Mouse (Mus musculus) urinary bladder, postnatal 14 days (tissue): ENCODE results near the gene Desi1.
"Not testable (repeated sequence)": the region's sequence is repeated elsewhere in the genome, so short reads cannot be mapped to it uniquely, and the experiment has no call there.

Experiments
- DNase-seq: peaks from one replicate; pipeline ENCODE4 v3.0.0; 2021; ENCODE audit warnings: low spot score

Gene Desi1

DNA sequence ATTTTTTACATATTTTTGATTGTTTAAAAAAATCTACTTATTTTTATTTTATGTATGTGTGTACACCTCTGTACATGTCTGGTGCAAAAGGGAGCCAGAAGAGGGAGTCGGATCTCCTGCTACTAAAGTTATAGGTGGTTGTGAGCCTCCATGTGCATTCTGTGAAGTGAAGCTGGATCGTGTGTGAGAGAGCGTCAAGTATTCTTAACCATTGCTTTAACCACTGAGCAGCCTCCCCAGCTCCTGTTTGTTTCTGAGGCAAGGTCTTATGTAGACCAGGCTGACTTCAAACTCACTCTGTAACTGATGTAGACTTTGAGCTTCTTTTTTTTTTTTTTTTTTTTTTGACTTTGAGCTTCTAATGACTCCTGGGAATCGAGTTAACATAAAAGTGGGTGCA, 16.2 kb downstream of the Desi1 start:
- DNase-seq: no peak

- DNase-seq: no peak
These were observed 16.8 kb downstream of the Desi1 start for GRCm38 (mm10) chr15:82016830-82017229.

DNA sequence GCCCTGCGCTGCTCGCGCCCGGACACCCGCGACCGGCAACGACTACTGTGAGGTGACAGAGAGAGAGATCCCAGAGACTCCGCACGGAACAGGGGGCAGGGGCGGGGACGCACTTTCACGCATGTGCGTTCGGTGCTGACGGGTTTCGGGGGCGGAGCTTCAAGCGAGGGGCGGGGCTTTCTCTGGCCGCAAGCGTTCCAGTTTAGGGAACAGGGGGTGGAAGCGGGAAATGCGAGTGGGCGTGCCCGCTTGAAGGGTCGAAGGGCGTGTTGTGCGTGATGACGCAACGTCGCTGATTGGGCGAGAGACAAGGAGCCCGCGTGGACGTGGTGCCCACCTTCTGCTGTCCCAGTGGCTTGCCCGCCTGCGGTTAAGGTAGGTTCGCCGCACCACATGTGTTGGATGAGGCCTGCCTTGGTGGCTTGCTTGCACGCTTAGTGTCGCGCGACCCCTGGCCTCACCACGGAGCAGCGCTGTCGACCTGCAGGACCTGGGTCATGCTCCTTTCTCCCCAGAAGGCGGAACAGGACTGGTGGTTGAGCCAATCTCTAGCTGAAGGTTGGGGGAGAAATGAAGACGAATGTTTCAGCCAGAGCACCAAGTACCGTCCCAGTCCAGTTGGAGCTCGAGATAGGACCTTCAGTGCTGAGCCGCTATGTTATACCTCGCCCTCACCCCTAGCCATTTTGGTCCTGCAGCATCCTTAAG, 17.4 kb downstream of the Desi1 start:
- peak; percentile 100 for DNase-seq

DNA sequence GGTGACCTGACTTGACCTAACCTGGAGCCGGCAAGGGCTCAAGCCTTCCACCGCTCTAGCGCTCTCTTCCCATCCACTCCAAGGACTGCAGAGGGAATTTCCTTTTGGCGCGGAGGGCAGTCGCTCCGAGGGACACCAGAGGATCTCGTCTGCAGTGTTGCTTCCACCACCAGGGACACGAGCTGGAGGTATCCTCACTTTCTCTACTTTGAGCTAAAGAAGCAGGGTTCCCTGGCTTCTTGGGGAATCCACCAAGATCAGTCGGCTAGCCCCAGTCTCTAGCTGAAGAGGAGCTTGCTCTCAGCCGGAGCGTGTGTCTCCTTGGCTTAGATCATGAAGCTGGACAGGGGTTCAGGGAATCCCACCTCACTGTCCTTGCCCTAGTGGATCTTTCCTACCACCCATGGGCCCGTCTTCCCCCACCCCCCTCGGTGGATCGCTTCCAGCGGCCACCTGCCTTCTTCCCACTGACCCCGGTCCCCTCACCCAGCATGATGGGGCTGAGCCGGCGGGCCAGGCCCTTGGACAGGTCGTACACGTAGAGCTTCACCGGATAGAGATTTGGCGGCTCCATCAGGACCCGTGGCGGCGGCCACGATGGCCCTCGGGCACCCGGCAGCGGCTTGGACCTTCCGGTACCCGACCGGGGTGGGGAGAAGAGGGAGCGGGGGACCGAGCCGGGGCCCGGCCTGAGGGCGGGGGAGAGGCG, 18.1 kb downstream of the Desi1 start:
- DNase-seq: peak; percentile 15

DNA sequence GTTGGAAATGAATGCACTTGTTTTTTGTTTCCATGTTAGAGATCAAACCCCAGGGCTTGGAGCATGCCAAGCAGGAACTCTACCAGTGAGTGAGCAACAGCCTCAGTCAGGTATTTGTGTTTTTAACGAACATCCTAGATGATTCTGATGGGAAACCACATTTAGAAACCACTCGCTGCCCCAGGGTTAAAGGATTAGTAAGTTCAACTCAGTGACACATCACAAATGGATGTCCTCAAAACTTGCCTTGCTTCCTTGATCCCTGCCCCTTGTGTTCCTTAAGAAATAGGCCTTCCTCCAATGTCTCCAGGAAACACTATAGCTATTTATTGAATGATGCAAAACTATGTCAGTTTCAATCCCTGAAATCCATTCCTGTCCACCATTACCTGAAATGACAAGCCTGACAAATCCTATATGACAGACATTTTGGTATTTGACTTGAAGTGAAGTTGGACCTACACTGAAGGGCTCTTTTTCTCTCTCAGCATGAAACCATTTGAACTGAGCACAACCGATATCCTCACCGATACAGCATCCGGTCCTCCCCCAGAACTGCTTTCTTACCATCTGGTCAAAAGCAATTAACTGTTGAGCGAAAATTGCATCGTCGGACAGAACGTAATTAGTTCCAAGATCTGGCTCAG, 18.8 kb downstream of the Desi1 start:
- no peak for DNase-seq

GRCm38 (mm10) chr15:82011947-82012346, 21.7 kb downstream of the Desi1 start:
- DNase-seq: no peak

DNA sequence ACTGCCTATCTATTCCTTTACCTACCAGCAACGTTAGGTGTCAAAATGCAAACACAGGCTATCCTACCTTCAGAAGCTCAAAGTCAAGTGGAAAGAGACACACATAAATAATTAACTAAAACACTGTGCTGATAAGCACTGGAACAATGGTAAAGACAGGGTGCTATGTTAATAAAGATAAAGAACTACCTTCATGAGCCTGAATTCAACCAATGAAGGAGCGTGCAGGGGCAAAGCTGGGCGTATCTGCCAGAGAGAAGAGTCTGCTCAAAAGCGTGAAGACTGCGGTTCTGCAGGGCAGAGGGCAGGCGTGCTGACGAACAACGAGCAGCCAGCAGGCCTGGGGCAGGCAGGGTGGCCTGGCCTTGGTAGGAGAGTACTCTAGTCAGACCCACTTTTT, 29.4 kb downstream of the Desi1 start:
- DNase-seq: no peak

DNA sequence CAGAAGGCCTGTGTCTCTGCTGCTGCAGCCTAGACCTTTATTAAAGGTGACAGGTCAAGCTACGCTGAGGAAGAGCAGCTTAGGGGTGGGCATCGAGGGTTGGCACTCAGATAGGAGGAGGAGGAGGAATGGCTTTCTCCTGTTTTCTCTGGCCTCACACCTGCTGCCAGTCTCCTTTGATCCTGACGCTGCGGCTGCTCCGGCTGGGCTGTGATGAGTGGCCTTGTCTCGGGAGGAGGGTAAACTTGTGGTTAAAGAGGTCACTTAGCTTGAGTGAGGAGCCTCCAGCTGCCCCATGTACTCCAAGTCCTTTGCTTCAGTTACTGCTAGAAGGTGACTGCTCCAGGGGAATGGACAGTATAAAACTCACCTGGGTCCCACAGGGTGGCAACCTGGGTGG, 39.7 kb downstream of the Desi1 start:
- no peak for DNase-seq

- DNase-seq: no peak
These were observed 43.1 kb downstream of the Desi1 start for GRCm38 (mm10) chr15:81990549-81990948.

- DNase-seq: peak; percentile 88
These were observed 44.1 kb downstream of the Desi1 start for GRCm38 (mm10) chr15:81989371-81990062.

DNA sequence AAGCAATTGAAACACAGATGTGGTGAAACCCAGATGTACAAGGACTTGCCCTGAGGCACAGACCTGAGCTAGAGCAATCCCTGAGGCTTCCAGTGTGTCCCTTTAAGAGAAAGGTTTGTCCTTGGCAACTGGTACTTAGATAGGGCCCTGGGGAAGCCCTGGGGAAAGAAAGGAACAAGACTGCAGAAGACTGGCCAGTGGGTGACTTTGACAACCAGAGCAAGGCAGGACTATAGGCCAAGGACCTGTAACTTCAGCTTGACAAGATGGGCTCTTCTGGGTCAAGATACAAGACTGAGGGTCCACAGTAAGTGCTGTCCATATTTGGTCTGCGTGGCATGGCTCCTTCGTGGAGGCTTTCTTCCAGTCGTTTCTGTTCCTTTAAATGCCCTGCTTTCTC, 46.0 kb downstream of the Desi1 start, which contains the start of gene Xrcc6:
Gene Xrcc6 (plus strand): TSS at position 190 of the 400 bp plus-strand sequence.
- no peak for DNase-seq

- DNase-seq: no peak
These were observed 48.1 kb downstream of the Desi1 start for GRCm38 (mm10) chr15:81985267-81986161.

DNA sequence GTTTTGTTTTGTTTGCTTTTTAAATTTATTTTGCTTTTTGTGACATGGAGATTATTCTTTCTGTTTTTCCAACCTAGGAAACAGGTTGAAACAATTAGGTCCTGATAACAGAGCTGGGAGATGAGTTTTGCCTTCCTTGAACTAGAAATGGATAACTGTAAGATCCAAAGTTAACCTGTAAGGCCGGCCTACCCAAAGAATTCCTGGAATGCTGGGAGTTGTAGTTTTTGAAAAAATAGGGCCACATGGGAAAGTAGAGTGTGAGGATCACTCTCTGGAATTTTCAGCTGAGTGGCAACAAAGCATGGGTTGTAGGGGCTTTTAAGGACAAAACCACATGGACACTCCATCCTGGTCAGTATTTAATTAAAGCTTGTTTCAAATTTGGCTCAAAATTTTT, 51.5 kb downstream of the Desi1 start:
- no peak for DNase-seq

GRCm38 (mm10) chr15:81980321-81980720, 53.3 kb downstream of the Desi1 start, which contains the start of gene 1700029P11Rik:
TSS of gene 1700029P11Rik (plus strand) at chr15:81980540.
- no peak for DNase-seq

GRCm38 (mm10) chr15:81975156-81975555, 58.5 kb downstream of the Desi1 start:
- DNase-seq: not testable (repeated sequence)

GRCm38 (mm10) chr15:81970498-81970897, 63.2 kb downstream of the Desi1 start:
- DNase-seq: not testable (repeated sequence)

DNA sequence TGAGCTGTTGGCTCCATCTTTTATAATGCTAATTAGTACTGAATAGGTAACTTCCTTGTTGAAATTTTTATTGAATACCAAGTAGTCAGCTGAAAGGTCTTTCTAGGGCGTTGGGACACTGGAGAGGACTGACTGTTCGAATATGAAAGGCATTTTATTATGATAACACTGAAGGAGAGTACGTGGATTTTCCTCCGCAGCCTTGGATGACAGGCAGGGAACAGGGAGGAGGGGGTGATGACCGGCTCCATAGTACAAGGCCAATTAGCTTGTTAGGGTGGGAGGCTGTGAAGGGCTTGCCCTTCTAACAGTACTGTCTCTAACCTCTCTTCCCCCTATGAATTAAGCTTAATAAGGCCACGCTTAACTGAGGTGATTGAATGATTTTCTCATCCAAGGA, 64.0 kb downstream of the Desi1 start:
- DNase-seq: not testable (repeated sequence)

DNA sequence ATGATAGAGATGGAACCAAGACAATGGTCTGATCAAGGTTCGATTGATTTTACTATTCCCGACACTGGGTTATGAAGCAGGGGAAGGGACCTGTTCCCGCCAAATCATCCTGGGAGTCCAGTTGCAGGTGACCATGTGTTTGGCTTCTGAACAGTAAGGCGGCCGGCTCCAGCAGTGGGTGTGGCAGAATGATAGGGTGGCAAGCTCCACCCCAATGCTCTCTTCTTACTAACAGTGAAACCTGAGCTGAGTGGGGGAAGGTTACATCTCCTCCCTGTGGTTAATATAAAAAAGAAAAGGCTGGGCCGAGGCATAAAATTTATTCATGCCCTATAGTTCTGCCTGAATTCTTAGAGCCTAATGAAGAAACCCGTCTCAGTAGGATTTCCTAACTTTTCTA, 64.5 kb downstream of the Desi1 start:
- no peak for DNase-seq

DNA sequence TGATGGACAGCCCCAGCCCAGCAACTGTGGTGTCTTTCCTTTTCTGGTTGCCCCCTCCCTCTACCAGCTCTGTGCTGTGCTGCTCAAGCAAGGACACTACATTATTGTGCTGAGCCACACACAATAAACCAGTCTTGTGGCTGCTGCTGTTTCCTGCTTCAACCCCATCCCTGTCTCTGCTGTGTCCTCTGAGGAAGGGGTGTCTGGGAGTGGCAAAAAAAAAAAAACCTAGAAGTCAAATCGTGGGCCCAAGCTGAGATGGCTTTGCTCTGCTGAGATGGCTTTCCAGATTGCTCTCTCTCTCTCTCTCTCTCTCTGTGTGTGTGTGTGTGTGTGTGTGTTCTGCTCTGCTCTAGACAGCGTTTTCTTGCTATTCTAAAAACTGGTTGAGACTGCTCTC, 65.2 kb downstream of the Desi1 start:
- DNase-seq: no peak

DNA sequence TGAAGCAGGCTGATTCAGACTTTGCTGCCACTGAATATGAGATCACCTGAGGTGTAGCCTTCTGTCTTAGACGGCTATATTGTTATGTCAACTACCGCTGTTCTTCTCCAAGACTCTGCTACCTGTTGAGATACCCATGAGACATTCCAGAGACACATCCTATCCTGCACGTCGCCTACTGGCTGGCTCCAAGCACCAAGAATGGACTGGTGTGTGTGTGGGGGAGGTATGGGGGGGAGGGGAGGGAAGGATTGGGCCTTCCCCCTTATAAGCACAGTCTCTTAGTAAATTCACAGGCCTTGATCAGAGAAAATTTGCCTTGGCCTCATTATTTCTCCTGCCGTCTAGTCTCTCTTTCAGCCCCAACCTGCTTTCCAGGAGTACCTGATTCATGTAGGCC, 65.8 kb downstream of the Desi1 start:
- no peak for DNase-seq

- DNase-seq: no peak
These were observed 67.4 kb downstream of the Desi1 start for GRCm38 (mm10) chr15:81966062-81966829.
